Mouse (Mus musculus) limb, embryonic 15.5 days (tissue): ENCODE data around the gene Chst8. TPM values are rescaled to one million over a fixed set of nuclear protein-coding genes. Genes with fewer than 3 reads are reported as not detected.

ENCODE experiments used
- ATAC-seq: fragments of 200-750 bp; cut with Nextera tagmentation; 2 replicates; pipeline ENCODE4 v1.8.0; 2017; ENCODE audit warnings: low read depth, moderate TSS enrichment; ENCODE audit not compliant: insufficient number of reproducible peaks, low FRiP score, low TSS enrichment
- H3K27ac ChIP-seq: fragments of 300-500 bp; sonication (generic); 2 replicates; pipeline ENCODE4 v1.5.1; 2015; ENCODE audit warnings: moderate library complexity, mild to moderate bottlenecking, inconsistent platforms
- H3K27me3 ChIP-seq: fragments of 300-500 bp; sonication (generic); 2 replicates; pipeline ENCODE4 v1.6.1; 2015; ENCODE audit warnings: inconsistent platforms
- H3K36me3 ChIP-seq: fragments of 300-500 bp; sonication (generic); 2 replicates; pipeline ENCODE4 v1.6.1; 2015; ENCODE audit warnings: inconsistent platforms
- H3K4me1 ChIP-seq: fragments of 300-500 bp; sonication (generic); 2 replicates; pipeline ENCODE4 v1.6.1; 2015; ENCODE audit warnings: inconsistent platforms
- H3K4me2 ChIP-seq: fragments of 300-500 bp; sonication (generic); 2 replicates; pipeline ENCODE4 v1.6.1; 2015; ENCODE audit warnings: mild to moderate bottlenecking, inconsistent platforms
- H3K4me3 ChIP-seq: fragments of 300-500 bp; sonication (generic); 2 replicates; pipeline ENCODE4 v1.5.1; 2015; ENCODE audit warnings: mild to moderate bottlenecking, inconsistent platforms
- H3K9ac ChIP-seq: fragments of 300-500 bp; sonication (generic); 2 replicates; pipeline ENCODE4 v1.6.1; 2015; ENCODE audit warnings: inconsistent platforms
- H3K9me3 ChIP-seq: fragments of 300-500 bp; sonication (generic); 2 replicates; pipeline ENCODE4 v1.6.1; 2016; ENCODE audit warnings: inconsistent platforms
- WGBS: fragments of 180-500 bp; shearing (Covaris S2); methylation state at CpG from one replicate; pipeline ENCODE4 v1.1.7; 2015; 5-methylcytosine and 5-hydroxymethylcytosine counted together
- polyA plus RNA-seq: library from polyadenylated mRNA; unstranded; fragments of >200 nt; fragmentation: Nextera tagmentation; extraction: Ambion mirVana; gene quantifications from 2 replicates; pipeline ENCODE4 v1.2.1, GENCODE M21; 2015

The Chst8 gene
- polyA plus RNA-seq, 1 experiment from 2014 or later: 1.2 TPM

DNA sequence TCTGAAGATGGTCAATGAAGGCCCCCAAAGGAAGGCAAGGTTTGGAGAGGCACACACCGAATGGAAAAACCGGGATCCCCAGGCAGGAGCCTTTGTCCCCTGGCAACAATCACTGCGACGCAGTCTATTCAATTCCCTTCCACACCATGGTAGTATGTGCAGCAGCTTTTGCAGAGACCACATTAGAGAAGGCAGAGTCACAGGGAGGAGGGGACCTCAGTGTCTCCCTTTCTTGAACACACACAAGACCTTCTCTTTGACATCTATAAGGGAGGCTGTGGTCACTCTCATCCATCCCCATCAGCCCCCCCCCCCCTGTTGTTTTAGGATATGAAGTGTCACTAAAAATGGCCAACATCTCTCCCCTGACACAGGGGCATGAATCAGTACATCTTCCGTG lies 39.2 kb downstream of the Chst8 start:
- WGBS: 64% methylated on average over 5 of the region's 5 CpGs
- Histone ChIP-seq H3K9ac (no peak overlapping the region), H3K4me3 (no peak overlapping the region), H3K9me3 (no peaks in the 10 kb centered on the region), H3K4me1 (peaks cover 11% of the 10 kb centered on the region), H3K27ac (no peak overlapping the region), H3K4me2 (no peak overlapping the region), H3K27me3 (no peaks in the 10 kb centered on the region), H3K36me3 (no peaks in the 10 kb centered on the region)
- ATAC-seq: no peak

DNA sequence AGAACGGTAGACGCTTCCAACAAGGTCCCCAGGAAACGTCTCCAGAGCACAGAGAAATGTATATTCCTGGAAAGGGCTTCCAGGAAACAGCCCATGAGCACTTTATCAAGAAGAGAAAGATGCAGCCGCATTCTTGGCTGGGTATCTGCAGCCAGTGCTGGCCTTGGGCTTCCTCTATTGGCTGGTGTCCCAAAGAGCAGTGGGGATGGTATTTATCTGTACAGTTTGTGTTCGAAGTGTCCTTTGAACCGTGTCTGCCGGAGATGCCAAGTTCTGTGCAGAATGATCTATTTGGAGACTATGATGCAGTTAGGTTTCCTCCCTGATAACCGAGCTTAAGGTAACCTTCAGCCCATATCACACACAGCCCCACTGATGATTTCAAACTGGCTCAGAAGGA lies 43.0 kb downstream of the Chst8 start:
- H3K36me3 ChIP-seq: no peaks in the 10 kb centered on the region
- no peak overlapping the region for H3K4me3 ChIP-seq
- H3K27me3 ChIP-seq: no peaks in the 10 kb centered on the region
- no peak overlapping the region for H3K27ac ChIP-seq
- no peak overlapping the region for H3K9ac ChIP-seq
- H3K9me3 ChIP-seq: no peaks in the 10 kb centered on the region
- peaks cover 16% of the 10 kb centered on the region for H3K4me1 ChIP-seq
- no peak for ATAC-seq
- 69% methylated on average over 8 of the region's 8 CpGs for WGBS
- no peak overlapping the region for H3K4me2 ChIP-seq

DNA sequence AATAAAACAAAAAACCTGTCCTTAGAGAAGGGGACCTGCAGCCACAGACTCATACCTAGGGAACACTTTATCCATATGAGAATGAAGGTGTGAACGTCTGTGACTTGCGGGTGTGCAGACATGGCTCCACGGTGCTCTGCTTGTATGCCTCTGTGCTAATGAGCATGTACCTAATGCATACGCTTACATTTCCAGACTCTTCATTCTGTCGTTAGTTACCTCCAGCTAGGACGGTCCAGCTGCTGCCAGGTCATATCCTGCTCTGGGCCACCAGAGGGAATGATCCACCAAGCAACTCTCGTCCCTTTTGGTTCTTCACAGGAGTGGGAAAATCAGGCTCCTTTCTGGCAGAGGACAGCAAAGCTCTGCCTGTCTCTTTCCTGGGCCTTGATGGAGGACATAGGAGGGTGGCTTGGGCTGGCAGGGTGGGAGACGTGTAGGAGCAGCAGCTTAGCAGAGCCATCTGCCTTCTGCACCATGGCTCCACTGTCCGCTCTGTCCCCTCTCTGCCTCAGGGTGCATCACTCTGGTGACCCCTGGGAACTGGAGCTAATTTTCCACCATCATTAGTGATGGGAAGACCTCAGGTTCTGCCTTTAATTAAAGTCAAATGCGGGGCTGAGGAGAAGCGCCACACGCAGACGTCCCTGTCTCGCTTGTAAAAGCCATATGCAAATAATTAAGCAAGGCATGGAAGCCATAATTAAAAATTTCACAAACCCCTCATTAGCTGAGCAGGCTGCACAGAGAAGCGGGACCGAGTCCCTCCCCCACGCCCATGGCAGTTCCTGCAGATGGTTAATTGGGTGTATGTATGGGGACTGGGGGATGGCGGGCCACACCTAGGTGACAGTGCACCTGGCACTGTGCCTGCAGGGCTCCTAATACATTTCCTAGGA lies 48.0 kb downstream of the Chst8 start:
- H3K4me2 ChIP-seq: no peak overlapping the region

DNA sequence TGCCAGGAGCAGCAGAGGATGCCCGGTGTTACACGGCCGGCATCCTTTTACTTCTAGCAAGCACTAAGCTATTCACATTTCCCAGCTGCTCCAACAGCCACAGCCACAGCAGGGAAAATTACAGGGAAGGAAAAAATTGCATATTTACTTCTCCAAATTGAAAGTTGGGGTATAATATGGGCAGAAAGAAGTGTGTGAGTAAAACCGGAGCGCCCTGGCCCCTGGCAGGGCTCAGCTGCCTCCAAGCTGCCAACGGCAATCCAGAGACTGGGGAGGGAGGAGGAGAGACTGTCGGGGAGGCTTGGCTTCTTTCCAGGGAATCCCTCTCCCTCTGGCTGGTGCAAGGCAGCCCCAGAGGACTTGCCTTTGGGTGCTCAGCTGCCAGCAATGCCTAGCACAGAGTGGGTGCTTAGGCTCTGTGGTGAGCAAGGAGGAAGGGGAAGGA lies 53.1 kb downstream of the Chst8 start:
- Histone ChIP-seq H3K27ac (no peak overlapping the region), H3K27me3 (no peaks in the 10 kb centered on the region), H3K4me2 (no peak overlapping the region), H3K4me3 (no peak overlapping the region), H3K36me3 (no peaks in the 10 kb centered on the region), H3K4me1 (peaks cover 1% of the 10 kb centered on the region; the same call in 1 of the 2 replicates), H3K9ac (no peak overlapping the region), H3K9me3 (no peaks in the 10 kb centered on the region)
- no peak for ATAC-seq
- WGBS: 52% methylated on average over 7 of the region's 7 CpGs

More for the DNA sequence above, 48.0 kb downstream of the Chst8 start:
- no peaks in the 10 kb centered on the region for H3K9me3 ChIP-seq
- H3K9ac ChIP-seq: no peak overlapping the region
- H3K27me3 ChIP-seq: no peaks in the 10 kb centered on the region
- no peaks in the 10 kb centered on the region for H3K36me3 ChIP-seq
- H3K4me3 ChIP-seq: no peak overlapping the region
- peaks cover 12% of the 10 kb centered on the region; the same call in 1 of the 2 replicates for H3K4me1 ChIP-seq
- H3K27ac ChIP-seq: no peak overlapping the region
- no peak for ATAC-seq
- 18% methylated on average over 18 of the region's 18 CpGs for WGBS

DNA sequence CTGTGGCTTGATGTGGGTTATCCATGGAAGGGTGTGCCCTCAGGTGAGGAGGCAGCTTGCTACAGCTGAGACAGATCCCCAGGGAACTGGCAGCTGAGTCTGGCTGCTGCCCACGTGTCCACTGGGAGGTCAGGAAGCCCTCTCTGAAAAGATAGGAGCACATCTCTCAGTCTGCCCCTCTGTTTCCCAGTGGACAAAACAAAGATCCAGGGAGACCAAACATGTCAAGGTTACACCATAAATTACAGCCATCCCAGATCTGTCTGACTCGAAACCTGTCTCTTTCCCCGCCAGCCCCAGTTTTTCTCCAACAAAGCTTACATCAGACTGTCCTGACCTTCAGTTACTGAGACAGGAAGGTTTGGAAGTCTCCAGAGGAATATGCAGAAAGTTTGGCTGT lies 53.8 kb downstream of the Chst8 start:
- Histone ChIP-seq H3K9ac (no peak overlapping the region), H3K9me3 (no peaks in the 10 kb centered on the region), H3K27me3 (no peaks in the 10 kb centered on the region), H3K4me3 (no peak overlapping the region), H3K27ac (no peak overlapping the region), H3K36me3 (no peaks in the 10 kb centered on the region), H3K4me1 (no peaks in the 10 kb centered on the region), H3K4me2 (no peak overlapping the region)
- WGBS: 62% methylated on average over 3 of the region's 3 CpGs
- no peak for ATAC-seq

DNA sequence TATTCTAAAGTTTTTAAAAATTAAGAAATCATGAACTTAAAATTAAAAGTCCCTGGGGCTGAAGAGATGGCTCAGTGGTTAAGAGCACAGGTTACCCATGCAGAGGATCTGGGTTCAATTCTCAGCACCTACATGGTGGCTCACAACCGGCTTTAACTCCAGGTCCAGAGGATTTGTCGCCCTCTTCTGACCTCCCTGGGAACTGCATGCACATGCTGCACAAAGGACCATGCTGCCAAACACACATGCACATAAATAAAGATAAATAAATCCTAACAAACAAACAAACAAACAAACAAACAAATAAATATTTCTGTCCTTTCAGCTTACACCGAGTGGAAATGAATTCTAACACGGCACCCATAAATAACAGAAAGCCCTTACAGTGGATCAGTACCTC lies 55.0 kb downstream of the Chst8 start:
- WGBS: 79% methylated on average over 4 of the region's 4 CpGs
- 0 out of 2 replicates have a peak, but pooled peaks cover 4% of the 10 kb centered on the region for H3K4me1 ChIP-seq
- H3K27me3 ChIP-seq: peaks cover 5% of the 10 kb centered on the region; the same call in 1 of the 2 replicates
- H3K36me3 ChIP-seq: no peaks in the 10 kb centered on the region
- H3K9ac ChIP-seq: no peak overlapping the region
- no peak overlapping the region for H3K4me2 ChIP-seq
- H3K4me3 ChIP-seq: no peak overlapping the region
- no peak for ATAC-seq
- H3K27ac ChIP-seq: no peak overlapping the region
- no peaks in the 10 kb centered on the region for H3K9me3 ChIP-seq

DNA sequence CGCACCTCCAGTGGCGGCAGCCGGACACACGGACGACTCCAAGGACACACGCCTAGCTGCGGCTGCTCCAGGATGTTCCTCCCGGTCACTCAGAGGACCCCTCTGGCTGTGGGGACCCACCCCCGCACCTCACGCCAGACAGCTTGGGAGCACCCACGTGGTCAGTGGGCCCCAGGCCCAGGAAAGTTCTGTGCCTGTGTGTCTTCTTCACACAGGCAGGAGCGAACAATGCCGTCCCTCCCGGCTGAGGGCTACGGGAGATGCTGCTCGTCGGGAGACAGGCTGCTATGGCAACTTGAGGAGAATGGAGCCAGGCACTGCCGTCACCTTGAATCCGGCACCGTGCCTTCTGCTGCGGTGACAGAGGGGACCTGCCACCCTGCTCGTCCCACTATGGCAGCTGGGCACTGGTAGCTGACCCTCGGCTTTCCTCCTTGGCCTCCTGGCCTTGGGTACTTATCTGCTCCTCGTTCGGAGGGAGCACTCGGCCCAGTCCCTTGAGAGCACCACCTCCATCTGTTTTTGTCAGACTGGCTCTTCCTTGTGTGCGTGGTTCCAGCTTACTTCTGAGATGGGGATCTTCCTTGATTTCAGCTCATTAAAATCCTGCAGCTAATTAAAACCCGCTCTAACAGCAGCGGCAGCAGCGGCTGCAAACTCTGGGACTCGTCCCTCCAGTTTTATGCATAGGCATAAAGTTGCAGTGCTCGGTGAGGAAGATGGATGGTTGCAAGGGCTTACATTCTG lies 59.2 kb downstream of the Chst8 start:
- H3K4me2 ChIP-seq: no peak overlapping the region
- WGBS: 54% methylated on average over 32 of the region's 32 CpGs
- no peaks in the 10 kb centered on the region for H3K36me3 ChIP-seq
- ATAC-seq: no peak
- no peak overlapping the region for H3K27ac ChIP-seq
- no peak overlapping the region for H3K9ac ChIP-seq
- H3K4me3 ChIP-seq: no peak overlapping the region
- H3K9me3 ChIP-seq: no peaks in the 10 kb centered on the region
- peaks cover 5% of the 10 kb centered on the region; the same call in 1 of the 2 replicates for H3K27me3 ChIP-seq
- 0 out of 2 replicates have a peak, but pooled peaks cover 4% of the 10 kb centered on the region for H3K4me1 ChIP-seq

DNA sequence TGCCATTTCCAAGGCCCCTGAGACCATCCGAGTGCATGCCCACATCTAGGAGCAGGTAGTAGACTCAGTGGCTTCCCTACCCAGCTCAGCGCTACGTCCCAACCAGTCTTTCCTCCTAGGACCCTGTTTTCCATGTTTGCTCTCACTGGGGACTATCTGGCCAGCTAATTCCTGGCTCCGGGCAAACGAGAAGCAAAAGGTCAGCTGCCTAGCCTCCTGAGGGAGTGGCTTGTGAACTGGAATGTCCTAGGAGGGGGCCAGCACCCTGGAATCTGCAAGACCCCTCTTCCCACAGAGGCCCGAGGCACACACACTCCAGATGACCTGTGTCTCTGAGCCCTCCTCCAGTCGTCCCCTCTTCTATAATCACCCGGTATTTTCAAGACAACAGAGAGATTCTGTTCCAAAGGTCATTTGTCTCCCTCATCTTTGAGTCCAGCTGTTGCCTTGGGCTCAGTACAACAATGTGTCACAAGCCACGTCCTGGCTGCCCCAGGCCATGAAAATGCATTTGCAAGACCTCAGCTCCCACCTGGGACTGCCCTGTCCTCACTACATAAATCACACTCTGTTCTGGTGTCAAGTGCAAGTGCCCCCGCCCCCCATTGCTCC lies 60.3 kb downstream of the Chst8 start:
- 0 out of 2 replicates have a peak, but pooled peaks cover 4% of the 10 kb centered on the region for H3K4me1 ChIP-seq
- H3K36me3 ChIP-seq: no peaks in the 10 kb centered on the region
- H3K4me2 ChIP-seq: no peak overlapping the region
- peaks cover 5% of the 10 kb centered on the region; the same call in 1 of the 2 replicates for H3K27me3 ChIP-seq
- WGBS: 32% methylated on average over 10 of the region's 10 CpGs
- no peaks in the 10 kb centered on the region for H3K9me3 ChIP-seq
- no peak for ATAC-seq
- H3K9ac ChIP-seq: no peak overlapping the region
- no peak overlapping the region for H3K4me3 ChIP-seq
- H3K27ac ChIP-seq: no peak overlapping the region

DNA sequence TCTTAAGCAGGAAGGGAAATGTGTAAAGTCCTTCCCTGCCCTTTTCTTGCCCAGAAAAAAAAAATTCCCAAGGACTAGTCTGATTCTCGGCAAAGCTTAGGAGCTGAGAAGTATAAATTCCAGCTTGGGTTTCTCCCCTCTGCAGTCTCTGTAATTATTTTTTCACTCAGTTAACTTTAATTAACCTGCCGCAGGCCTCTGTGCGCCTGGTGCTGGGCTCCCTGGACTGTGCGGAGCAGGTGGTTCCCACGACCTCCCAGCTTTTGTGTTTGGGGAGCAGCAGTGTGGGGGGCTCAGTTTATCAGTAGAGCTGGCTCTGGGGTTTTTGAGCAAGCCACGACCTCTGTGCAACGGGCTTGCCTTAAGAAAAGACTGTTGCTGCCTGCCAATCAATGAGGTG lies 62.2 kb downstream of the Chst8 start:
- Histone ChIP-seq H3K4me2 (no peak overlapping the region), H3K4me3 (no peak overlapping the region), H3K4me1 (0 out of 2 replicates have a peak, but pooled peaks cover 8% of the 10 kb centered on the region), H3K9me3 (no peaks in the 10 kb centered on the region), H3K36me3 (no peaks in the 10 kb centered on the region), H3K27ac (no peak overlapping the region), H3K9ac (no peak overlapping the region), H3K27me3 (peaks cover 5% of the 10 kb centered on the region; the same call in 1 of the 2 replicates)
- WGBS: 17% methylated on average over 7 of the region's 7 CpGs
- ATAC-seq: no peak

DNA sequence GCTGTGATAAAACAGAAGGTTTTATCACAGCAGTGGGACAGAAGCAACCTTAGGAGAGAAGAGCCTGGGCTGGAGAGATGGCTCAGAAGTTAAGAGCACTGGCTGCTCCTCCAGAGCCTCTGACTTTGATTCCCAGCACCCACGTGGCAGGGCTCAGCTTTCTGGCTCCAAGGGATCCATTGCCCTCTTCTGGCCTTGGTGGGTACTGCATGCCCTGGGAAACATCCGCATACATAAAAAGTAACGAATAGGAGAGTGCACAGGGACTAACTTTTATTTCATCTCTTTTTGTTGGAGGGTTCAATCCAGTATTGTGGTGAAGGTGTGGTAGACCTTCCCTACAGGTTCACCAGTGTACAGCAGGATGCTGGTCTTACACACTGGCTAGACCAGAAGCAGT lies 62.8 kb downstream of the Chst8 start:
- no peak overlapping the region for H3K4me2 ChIP-seq
- H3K36me3 ChIP-seq: no peaks in the 10 kb centered on the region
- H3K27ac ChIP-seq: no peak overlapping the region
- H3K9me3 ChIP-seq: no peaks in the 10 kb centered on the region
- H3K4me1 ChIP-seq: 0 out of 2 replicates have a peak, but pooled peaks cover 8% of the 10 kb centered on the region
- H3K9ac ChIP-seq: no peak overlapping the region
- ATAC-seq: no peak
- H3K27me3 ChIP-seq: peaks cover 5% of the 10 kb centered on the region; the same call in 1 of the 2 replicates
- H3K4me3 ChIP-seq: no peak overlapping the region
- WGBS: 43% methylated on average over 3 of the region's 3 CpGs

DNA sequence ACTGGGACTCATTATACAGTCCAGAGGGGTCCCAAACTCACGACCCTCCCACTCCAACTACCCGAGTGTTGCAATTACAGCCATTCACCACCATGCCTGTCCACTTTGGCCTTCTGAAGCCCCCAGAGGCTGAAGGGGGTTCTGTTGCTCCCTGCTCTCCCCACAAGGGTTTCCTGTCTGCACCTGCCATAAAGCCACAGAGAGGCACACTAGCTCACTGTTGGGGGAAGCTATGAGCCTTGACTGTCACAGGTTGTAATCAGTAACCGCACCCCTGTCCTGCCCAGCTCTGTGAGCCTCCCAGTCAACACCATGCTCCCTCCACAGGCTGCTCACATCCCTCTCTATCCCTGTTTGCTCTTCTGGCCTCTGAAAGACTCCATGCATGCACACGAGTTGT lies 64.0 kb downstream of the Chst8 start:
- H3K9me3 ChIP-seq: no peaks in the 10 kb centered on the region
- 0 out of 2 replicates have a peak, but pooled peaks cover 8% of the 10 kb centered on the region for H3K4me1 ChIP-seq
- 72% methylated on average over 4 of the region's 4 CpGs for WGBS
- ATAC-seq: no peak
- no peak overlapping the region for H3K27ac ChIP-seq
- H3K27me3 ChIP-seq: peaks cover 5% of the 10 kb centered on the region; the same call in 1 of the 2 replicates
- H3K4me2 ChIP-seq: no peak overlapping the region
- H3K36me3 ChIP-seq: no peaks in the 10 kb centered on the region
- no peak overlapping the region for H3K9ac ChIP-seq
- no peak overlapping the region for H3K4me3 ChIP-seq
